Mouse (Mus musculus): ENCODE measurements around the gene Dcaf12. TPM values are rescaled to one million over a fixed set of nuclear protein-coding genes. Genes with fewer than 3 reads are reported as not detected.

Dcaf12 gene
- total RNA-seq (2021): 10 to 100 TPM; 40.4 to 45.5 TPM
- long read RNA-seq, experiment 1, transcript Dcaf12-201 (9 exons, 3,442 nt): major isoform, 78 of 90 reads
- long read RNA-seq, experiment 1, partial matches to known transcripts: 10 of 90 reads
- long read RNA-seq, experiment 1, other reads (novel, unspliced or antisense): 2 of 90 reads
- long read RNA-seq, experiment 2, transcript Dcaf12-201 (9 exons, 3,442 nt): major isoform, 49 of 53 reads
- long read RNA-seq, experiment 2, partial matches to known transcripts: 2 of 53 reads
- long read RNA-seq, experiment 2, other reads (novel, unspliced or antisense): 2 of 53 reads

DNA sequence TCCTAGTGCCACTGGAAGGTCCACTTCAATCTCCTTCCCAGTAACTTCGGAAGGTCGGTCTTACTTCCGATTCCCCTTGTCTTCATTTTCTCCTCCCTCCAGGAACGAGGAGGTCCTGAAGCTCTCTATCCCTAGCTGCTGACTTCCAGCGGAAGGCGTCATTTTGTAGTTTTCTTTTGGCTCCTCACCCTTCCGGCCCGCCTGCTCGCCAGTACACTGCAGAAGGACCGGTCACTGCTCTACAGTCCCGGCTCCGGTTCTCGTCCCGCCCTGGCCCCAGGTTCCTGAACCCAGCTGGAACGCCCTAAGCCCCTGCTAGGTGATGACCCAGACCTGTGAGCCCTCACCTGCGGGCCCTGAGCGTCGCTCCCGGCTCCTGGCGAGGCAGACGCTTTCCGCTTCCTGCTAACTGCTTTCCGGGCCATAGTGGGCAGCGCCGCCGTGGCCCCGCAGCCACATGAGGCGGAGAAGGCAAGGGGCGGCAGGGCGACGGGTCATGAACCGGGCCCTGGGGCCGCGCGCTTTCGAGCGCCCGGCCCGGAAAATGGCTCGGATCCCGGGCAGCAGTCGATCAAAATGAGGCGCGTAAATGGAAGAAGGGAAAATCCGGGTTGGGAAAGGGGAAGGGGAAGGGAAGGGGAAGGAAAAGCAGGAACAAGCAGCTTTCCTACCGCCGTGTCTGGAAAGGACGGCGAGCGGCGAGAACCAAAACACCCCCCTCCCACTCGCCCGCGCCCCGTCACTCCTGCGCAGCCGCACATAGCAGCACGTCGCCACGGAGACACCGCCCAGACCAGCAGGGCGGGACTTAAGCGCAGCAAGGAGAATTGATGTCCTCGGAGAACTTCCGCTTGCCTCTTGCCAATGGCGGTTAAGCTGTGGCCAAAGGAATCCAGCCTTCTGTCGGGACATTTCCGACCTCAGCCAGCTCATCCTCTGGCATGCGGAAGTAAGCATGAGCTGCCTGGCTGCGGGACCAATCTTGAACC lies at the start of gene Dcaf12:
TSS of gene Dcaf12 (minus strand) at position 749 of the 989 bp plus-strand sequence.
- DNase-seq (ENCODE audit: low spot score in 2 of 2): peak; percentile 94

DNA sequence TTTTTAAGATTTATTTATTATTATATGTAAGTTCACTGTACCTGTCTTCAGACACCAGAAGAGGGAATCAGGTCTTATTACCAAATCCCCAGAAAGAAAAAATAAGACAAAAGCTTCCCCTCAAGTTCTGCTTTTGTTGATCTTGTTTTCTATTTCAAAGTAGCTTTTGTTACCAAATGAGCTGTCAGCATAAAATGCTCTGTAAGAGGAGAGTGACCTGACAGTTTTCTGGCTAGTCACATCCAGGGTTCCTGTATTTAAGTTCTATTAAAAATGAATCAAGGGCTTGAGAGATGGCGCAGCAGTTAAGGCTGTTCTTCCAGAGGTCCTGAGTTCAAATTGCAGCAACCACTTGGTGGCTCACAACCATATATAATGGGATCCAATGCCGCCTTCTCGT lies 46.4 kb upstream of the Dcaf12 start:
- no peak for DNase-seq (ENCODE audit: low spot score in 2 of 2)

DNA sequence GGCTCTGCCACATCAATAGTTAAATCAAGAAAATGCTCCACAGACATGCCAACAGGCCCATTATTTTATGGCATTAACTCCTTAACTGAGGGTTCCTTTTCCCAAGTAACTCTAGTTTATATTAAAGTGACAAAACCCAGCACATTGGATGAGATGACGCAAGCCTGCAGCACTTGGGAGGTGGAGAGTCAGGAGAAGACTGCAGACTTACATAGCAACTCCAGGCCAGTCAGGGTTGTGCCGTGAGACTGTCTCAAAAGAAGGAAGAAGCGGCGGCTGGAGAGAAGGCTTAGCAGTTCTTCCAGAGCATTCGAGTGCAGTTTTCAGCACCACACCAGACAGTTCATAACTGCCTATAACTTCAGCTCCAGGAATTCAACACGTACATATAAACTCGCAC lies 44.7 kb upstream of the Dcaf12 start:
- DNase-seq (ENCODE audit: low spot score in 2 of 2): no peak

DNA sequence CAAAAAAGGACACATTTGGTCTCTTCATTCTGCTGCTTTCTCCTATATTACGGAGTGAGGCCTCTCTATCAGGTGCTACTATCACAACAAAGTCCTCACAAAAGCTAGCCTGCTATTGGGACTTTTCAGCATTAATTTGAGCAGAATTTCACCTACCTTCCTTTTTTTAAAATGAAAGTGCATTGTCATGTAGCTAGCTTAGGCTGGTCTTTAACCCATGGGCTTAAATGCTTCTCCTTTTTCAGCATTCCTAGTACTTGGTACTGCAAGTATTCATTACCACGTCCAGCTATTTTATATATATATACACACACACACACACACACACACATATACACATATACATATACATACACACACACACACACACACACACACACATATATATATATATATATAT lies 44.0 kb upstream of the Dcaf12 start:
- no peak for DNase-seq (ENCODE audit: low spot score in 2 of 2)

DNA sequence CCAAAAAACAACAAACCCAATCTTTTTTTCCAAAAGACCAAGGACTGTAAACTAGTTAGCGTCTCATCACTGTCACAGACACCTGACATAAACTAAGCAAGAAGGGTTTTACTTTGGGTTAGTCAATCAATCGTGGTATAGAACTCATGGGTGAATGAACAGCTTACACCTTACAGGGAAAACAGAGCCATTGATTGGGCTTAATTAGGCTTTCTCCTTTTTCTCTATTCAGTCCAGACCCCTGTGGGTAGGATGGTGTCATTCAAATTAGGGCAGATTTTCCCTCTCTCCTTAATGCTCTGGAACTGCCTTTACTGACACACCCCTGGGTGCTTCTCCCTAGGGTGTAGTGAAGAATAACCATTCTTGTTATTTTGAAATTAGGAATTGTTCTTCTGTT lies 42.5 kb upstream of the Dcaf12 start:
- DNase-seq (ENCODE audit: low spot score in 2 of 2): no peak

DNA sequence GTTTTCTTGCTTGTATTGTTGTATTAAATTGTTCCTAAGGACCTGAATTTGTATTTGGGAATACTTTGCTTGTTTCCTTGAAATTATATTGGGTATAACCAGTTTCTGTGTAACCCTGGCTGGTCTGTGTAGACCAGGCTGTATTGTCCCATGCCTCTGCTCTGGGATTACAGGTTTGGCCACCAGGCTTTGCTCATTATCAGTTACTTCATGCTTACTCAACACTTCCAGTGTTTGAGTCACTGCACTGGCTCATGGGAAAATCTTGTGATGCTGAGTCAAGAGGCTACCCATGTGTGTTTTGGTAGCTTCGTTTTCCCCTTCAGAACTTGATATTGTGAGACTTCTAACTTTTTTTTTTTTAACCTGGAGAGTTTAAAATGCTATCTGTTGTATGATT lies 38.6 kb upstream of the Dcaf12 start:
- DNase-seq (ENCODE audit: low spot score in 2 of 2): no peak

DNA sequence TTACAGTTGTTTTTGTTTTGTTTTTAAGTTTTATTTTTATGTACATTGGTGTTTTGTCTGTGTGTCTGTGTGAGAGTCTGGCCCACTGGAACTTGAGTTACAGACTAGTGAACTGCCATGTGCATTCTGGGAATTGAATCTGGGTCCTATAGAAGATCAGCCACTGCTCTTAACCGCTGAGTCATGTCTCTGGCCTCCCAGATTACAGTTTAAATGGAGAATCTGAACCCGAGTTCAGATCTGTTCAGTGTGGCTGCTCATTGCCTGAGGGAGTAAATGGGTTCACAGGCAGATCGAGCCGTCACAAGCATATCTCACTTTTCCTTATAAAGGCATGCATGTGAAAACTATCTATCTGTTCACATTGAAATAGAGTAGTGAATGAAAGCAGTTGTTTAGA lies 38.1 kb upstream of the Dcaf12 start:
- DNase-seq (ENCODE audit: low spot score in 2 of 2): no peak

DNA sequence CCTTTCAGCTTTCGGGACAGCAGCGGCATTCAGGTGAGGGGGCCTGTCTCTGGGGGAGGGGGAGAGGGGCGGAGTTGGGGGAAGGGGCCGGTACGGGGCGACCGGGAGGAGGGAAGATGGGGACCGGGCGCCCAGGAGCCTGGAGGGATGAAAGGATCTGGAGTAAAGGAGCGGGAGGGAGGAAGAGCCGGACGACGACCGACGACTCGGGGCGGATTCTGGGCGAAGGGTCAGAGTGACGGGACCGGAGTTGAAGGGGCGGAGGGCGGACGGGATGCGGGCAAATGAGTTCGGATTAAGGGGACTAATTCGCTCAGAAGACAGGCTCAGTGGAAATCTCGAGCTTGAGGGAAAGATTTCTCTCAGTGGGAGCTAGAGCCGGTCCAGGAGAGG lies 34.5 kb upstream of the Dcaf12 start:
- no peak for DNase-seq (ENCODE audit: low spot score in 2 of 2)

DNA sequence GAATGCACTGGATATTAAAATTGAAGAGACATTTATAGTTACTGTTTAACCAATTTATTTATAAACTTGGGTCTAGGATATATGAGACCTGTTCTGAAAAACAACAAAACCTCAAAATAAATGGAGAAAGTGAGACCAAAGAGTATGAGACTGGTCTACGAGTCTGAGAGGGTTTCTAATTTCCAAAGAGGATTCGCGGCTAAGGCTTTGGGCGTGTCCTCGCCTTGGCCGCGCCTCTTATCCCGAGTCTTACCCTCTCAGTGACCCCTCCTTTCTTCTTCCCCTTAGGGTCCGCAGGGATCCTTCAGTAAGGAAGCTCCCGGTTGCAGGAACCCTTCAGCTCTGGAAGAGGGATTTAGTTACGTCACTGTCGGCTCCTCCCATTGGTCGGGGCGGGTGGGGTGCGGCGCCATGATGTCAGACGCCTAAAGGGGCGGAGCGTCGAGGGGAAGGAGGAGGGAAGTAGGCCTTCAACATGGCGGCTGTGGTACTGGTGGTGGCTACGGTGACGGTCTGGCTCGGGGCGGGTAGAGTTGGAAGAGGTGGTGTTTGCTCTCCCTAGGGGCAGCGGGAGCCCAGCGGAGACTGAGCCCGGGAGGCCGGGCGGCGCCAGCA lies 34.0 kb upstream of the Dcaf12 start, which contains the start of gene Ubap1:
TSS of gene Ubap1 (plus strand) at position 413 of the 615 bp plus-strand sequence.
- peak; percentile 89 to 92 for DNase-seq (ENCODE audit: low spot score in 2 of 2)

DNA sequence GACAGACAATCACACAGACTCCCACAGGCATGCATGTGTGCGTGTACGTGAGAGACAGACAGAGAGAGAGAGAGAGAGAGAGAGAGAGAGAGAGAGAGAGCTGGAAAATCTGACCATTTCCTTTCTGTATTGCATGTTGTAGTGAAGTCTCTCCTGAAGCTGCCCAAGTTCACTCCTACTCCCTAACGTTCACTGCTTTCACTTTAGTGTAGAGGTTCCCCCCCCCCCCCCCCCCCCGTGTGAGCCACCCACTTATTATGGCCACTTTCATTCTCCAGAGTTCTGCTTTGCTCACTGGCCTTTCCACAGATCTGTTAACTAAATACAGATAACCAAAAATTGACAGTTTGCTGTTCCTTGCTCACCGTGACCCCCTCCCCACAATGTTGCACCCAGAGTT lies 33.1 kb upstream of the Dcaf12 start:
- no peak for DNase-seq (ENCODE audit: low spot score in 2 of 2)

DNA sequence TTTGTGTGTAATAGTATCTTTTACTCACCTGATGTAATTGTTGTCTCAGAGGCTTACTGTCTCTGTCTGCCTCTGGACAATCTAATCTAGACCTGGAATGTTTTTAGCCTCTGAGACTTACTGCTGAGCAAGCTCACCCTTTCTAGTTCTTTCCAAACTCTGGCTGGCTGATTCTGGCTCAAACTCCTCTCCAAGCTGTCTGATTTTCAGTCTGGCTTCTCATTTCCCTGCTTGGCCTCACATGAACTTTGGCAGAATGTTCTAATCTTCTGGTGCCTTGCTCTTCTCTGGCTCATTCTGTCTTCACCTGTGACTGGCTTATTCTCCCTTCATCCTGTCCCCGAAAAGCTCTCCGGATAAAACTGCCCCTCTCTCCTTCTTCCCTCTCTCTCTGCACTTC lies 31.3 kb upstream of the Dcaf12 start:
- no peak for DNase-seq (ENCODE audit: low spot score in 2 of 2)

DNA sequence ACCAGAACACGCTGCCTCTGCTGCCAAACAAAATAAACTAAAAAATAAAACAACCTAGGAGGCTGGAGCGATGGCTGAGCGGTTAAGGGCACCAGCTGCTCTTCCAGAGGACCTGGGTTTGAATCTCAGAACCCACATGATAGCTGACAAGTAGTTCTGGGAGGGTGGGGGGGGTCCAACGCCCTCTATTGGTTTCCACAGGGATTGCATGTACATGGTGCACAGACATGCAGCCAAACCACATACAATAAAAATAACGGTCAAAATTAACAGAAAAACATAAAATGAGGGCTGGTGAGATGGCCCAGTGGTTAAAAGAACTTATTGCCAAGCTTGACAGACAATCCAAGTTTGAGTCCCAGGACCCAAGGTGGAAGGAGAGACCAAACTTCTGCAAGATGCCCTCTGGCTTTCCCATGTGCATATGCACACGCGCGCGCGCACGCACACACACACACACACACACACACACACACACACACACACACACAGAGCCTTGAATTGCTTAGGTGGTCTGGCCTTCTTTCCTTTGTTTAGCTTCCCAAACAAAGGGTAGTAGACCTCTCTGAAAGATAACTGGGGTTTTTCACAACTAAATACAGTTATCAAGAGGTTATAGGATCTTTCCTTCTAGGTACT lies 26.3 kb upstream of the Dcaf12 start:
- DNase-seq (ENCODE audit: low spot score in 2 of 2): no peak

DNA sequence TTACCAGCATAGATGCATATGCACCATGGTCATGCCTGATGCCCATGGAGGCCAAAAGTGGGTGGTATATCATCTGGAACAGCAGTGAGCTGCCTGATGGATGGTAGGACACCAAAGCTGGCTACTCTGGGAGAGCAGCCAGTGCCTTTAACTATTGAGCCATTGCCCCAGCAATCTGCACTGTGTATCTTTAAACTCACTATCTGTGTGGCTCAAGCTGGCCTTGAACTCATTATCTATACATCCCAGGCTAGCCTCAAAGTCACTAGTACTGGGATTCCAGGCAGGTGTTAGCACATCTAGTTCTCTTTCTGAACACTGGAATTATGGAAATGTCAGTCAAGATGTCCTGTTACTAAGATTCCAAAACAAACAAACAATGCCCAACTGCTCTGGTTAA lies 21.9 kb upstream of the Dcaf12 start:
- no peak for DNase-seq (ENCODE audit: low spot score in 2 of 2)

DNA sequence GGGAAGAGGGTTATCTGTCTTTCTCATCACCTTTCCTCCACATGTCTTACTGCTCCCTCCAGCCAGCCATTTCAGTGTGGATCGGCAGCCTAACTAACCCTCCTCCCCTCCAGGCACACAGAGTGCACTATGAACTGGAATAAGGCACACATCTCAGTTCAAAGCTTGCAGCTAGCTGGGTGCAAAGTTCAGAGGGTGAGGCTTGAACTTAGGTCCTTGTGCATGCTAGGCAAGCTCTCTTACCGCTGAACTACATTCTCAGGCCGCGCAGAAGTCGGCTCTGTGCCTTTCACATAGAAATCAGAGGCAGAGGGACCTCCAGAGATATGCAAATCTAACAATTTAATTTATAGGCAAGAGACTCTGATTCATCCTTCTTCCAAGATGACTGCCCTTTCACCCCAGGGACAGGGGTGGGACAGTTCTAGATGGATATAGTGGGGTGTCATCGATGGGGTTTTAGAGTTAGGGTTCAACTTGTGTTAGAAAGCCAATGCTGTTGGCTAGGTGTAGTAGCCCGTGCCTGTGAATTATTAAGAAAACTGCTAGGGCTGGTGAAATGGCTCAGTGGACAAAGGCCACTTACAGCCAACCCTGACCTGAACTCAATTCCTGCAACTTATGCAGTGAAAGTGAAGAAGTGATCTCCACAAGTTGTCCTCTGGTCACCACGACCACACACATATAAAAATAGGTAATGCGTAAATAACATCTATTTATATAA lies 17.2 kb upstream of the Dcaf12 start:
- no peak for DNase-seq (ENCODE audit: low spot score in 2 of 2)

DNA sequence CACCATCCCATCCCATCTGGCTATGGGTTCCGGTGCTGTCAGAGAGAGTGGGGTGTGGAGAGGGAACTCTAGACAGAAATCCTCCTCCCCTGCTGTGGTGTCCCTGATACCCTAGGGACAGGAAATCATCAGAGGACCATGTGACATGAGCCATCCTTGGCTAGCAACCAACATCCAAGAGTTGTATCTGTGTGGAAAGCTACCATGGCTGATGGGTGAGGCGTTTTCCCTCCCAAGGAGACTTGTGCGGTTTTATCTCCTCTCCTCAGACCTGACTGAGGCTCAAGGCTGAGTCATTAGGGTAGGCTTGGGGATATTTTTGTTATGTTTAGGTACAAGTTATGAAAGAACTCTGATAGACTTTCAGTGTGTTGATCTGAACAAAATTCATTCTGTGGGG lies 16.4 kb upstream of the Dcaf12 start:
- no peak for DNase-seq (ENCODE audit: low spot score in 2 of 2)

DNA sequence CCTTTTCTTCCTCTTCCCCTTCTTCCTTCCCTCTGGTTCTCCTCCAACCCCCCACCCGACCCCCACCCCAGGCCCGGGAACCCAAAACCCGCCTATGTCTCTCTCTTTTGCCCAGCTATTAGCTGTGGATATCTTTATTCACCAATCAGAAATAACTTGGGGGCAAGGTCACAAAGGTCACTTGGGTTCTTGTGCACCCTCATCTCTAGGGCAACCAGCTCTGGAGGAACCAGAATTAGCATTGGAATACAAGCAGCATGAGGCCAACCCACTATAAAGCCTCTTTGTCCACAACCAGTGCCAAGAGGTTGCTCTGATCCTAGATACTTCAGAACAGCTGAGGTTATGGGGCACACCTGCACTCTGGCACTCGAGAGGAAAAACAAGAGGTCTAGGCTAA lies 14.8 kb upstream of the Dcaf12 start:
- DNase-seq (ENCODE audit: low spot score in 2 of 2): no peak

DNA sequence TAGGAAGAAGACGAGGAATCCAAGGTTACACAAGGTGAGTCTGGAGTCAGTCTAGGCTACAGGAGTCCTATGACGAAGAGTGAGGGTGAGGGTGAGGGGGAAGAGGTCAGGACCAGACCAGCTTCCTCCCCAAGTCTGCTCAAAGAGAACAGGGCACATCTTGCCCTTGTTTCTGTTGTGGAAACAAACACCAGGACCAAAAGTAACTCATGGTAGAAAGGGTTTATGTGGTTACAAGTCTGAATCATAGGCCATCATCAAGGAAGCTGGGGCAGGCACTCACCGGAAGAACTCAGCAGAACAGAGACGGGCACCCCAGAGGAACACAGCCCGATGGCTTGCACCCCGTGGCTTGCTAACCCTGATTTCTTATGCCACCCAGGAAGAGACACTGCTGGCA lies 12.2 kb upstream of the Dcaf12 start:
- no peak for DNase-seq (ENCODE audit: low spot score in 2 of 2)

DNA sequence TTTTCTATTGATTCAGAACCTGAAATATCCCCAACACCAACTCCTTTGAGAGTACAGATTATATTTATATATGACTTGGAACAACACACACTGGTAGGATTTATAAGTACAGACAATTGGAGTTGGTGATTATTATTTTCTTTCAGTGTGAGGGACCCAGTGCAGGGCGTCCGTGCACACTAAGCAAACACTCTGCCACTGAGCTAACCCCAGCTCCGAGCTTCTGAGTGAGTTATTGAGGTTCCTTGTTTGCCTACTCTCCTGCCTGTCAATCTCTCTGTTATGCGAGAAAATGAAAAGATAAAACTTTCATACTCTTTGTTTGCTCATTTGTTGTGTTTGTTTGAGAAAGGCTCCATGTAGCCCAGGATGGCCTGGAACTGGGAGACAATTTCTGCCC lies 6.3 kb upstream of the Dcaf12 start:
- DNase-seq (ENCODE audit: low spot score in 2 of 2): no peak

DNA sequence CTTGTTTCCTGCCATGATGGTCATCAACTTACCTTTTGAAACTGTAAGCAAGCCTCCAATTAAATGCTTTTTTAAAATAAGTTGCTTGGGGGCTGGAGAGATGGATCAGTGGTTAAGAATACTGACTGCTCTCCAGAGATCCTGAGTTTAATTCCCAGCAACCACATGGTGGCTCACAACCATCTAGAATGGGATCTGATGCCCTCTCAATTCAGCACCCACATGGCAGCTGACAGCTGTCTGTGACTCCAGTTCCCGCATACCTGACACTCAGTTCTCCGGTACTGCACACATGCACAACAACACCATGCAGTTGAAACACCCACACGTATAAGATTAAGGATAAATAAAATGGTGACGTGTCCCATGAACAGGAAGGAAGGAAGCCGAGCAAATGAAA lies 3.6 kb upstream of the Dcaf12 start:
- no peak for DNase-seq (ENCODE audit: low spot score in 2 of 2)

DNA sequence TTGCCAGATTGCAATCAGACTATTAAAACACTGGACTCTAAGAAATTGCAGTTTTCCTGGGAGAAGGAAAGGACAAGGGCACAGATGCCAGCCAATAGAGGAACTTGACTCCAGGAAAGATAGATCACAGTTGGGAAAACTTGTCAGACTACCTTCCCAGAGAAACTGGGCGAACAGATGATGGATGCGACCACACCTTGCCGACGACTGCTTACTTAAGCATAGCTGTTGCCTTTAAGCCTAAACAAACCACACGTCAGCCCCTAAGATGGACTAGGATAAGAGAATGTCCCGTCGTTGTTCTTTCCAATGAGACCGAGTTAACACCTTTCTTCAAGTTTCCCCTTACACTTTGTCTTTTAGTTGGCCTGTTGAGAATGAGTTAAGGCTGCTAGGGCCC lies 484 bp upstream of the Dcaf12 start:
- DNase-seq (ENCODE audit: low spot score in 2 of 2): no peak

DNA sequence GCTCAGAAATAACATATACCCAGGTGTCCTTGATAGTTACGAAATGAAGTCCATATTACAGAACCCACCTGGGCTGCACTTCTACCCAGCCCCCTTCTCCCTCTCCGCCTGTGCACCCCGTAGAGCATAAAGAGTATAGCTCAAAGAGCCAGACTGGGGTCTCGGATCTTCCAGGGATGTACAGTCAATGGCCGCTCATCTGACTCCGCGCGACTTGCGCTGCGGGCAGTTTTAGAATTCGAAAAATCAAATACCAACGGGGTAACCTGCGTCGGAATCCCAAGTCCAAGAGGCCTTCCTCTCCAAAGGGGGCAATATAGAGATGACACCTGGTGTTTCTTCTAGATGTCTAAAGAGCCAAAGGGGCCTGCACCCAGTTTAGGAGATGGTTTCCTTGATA lies 967 bp downstream of the Dcaf12 start:
- DNase-seq (ENCODE audit: low spot score in 2 of 2): no peak

Data from left cerebral cortex, adult 18-20 months (tissue).